Mouse (Mus musculus) forebrain, embryonic 13.5 days (tissue): ENCODE results near the gene Crip1. TPM values are rescaled to one million over a fixed set of nuclear protein-coding genes. Genes with fewer than 3 reads are reported as not detected.
A peak's percentile ranks its signal among the peaks of the same experiment; 100 is the strongest.

Experiments
- ATAC-seq: fragments of 200-750 bp; cut with Nextera tagmentation; 2 replicates; pipeline ENCODE4 v1.8.0; 2017
- H3K27ac ChIP-seq: fragments of 300-500 bp; sonication (generic); 2 replicates; pipeline ENCODE4 v1.5.1; 2015; ENCODE audit warnings: inconsistent platforms, mild to moderate bottlenecking, moderate library complexity
- H3K27me3 ChIP-seq: fragments of 300-500 bp; sonication (generic); 2 replicates; pipeline ENCODE4 v1.6.1; 2015; ENCODE audit warnings: mild to moderate bottlenecking, inconsistent platforms
- H3K36me3 ChIP-seq: fragments of 300-500 bp; sonication (generic); 2 replicates; pipeline ENCODE4 v1.6.1; 2015; ENCODE audit warnings: mild to moderate bottlenecking, inconsistent platforms; ENCODE audit not compliant: poor library complexity, severe bottlenecking
- H3K4me1 ChIP-seq: fragments of 300-500 bp; sonication (generic); 2 replicates; pipeline ENCODE4 v1.6.1; 2015; ENCODE audit warnings: inconsistent platforms
- H3K4me2 ChIP-seq: fragments of 300-500 bp; sonication (generic); 2 replicates; pipeline ENCODE4 v1.6.1; 2015; ENCODE audit warnings: inconsistent platforms, mild to moderate bottlenecking, moderate library complexity
- H3K4me3 ChIP-seq: fragments of 300-500 bp; sonication (generic); 2 replicates; pipeline ENCODE4 v1.5.1; 2015; ENCODE audit warnings: mild to moderate bottlenecking, inconsistent platforms
- H3K9ac ChIP-seq: fragments of 300-500 bp; sonication (generic); 2 replicates; pipeline ENCODE4 v1.6.1; 2015; ENCODE audit warnings: mild to moderate bottlenecking, inconsistent platforms
- H3K9me3 ChIP-seq: fragments of 300-500 bp; sonication (generic); replicated peaks from 2 replicates; pipeline ENCODE4 v1.6.1; 2016; ENCODE audit warnings: inconsistent platforms
- WGBS: fragments of 180-500 bp; shearing (Covaris S2); methylation state at CpG from one replicate; pipeline ENCODE4 v1.1.7; 2015; 5-methylcytosine and 5-hydroxymethylcytosine counted together
- polyA plus RNA-seq: library from polyadenylated mRNA; unstranded; fragments of >200 nt; fragmentation: Nextera tagmentation; extraction: Ambion mirVana; gene quantifications from 2 replicates; pipeline ENCODE4 v1.2.1, GENCODE M21; 2015

Crip1 gene
- polyA plus RNA-seq, 1 experiment from 2014 or later = 40.0 TPM

- no peak overlapping the region for H3K4me3 ChIP-seq
- H3K27me3 ChIP-seq = no peaks in the 10 kb centered on the region
- H3K9ac ChIP-seq = no peak overlapping the region
- H3K4me2 ChIP-seq = no peak overlapping the region
- 83% methylated on average over 4 of the region's 4 CpGs for WGBS
- no peak overlapping the region for H3K27ac ChIP-seq
- ATAC-seq = no peak
- H3K9me3 ChIP-seq = 0 out of 2 replicates have a peak, but pooled peaks cover 3% of the 10 kb centered on the region
- peaks cover 12% of the 10 kb centered on the region; the same call in 1 of the 2 replicates for H3K4me1 ChIP-seq
- peaks cover 35% of the 10 kb centered on the region for H3K36me3 ChIP-seq
These were observed 38.5 kb upstream of the Crip1 start for GRCm38 (mm10) chr12:113107431-113108124.

GRCm38 (mm10) chr12:113108528-113109283 lies 37.4 kb upstream of the Crip1 start:
- Histone ChIP-seq H3K36me3 (peaks cover 40% of the 10 kb centered on the region), H3K9me3 (0 out of 2 replicates have a peak, but pooled peaks cover 3% of the 10 kb centered on the region), H3K4me1 (peaks cover 7% of the 10 kb centered on the region; the same call in 1 of the 2 replicates), H3K27ac (no peak overlapping the region; the same call in 1 of the 2 replicates), H3K4me3 (no peak overlapping the region), H3K27me3 (no peaks in the 10 kb centered on the region), H3K9ac (no peak overlapping the region), H3K4me2 (no peak overlapping the region)
- 88% methylated on average over 17 of the region's 17 CpGs for WGBS
- ATAC-seq = no peak

GRCm38 (mm10) chr12:113109801-113110200 lies 36.3 kb upstream of the Crip1 start:
- no peak for ATAC-seq
- Histone ChIP-seq H3K4me2 (no peak overlapping the region), H3K9ac (no peak overlapping the region), H3K4me1 (0 out of 2 replicates have a peak, but pooled peaks cover 2% of the 10 kb centered on the region), H3K27ac (peak overlapping the region; percentile 19; the same call in 1 of the 2 replicates), H3K36me3 (peaks cover 47% of the 10 kb centered on the region), H3K27me3 (no peaks in the 10 kb centered on the region), H3K9me3 (0 out of 2 replicates have a peak, but pooled peaks cover 3% of the 10 kb centered on the region), H3K4me3 (no peak overlapping the region)
- 85% methylated on average over 10 of the region's 10 CpGs for WGBS

- Histone ChIP-seq H3K4me1 (0 out of 2 replicates have a peak, but pooled peaks cover 2% of the 10 kb centered on the region), H3K36me3 (peaks cover 71% of the 10 kb centered on the region), H3K9me3 (no peaks in the 10 kb centered on the region), H3K4me3 (no peak overlapping the region), H3K9ac (no peak overlapping the region), H3K4me2 (no peak overlapping the region), H3K27me3 (no peaks in the 10 kb centered on the region), H3K27ac (no peak overlapping the region)
- 93% methylated on average over 4 of the region's 4 CpGs for WGBS
- ATAC-seq = no peak
These were observed 32.0 kb upstream of the Crip1 start for GRCm38 (mm10) chr12:113114141-113114540.

GRCm38 (mm10) chr12:113114856-113115538 lies 31.1 kb upstream of the Crip1 start:
- Histone ChIP-seq H3K36me3 (peaks cover 76% of the 10 kb centered on the region), H3K9me3 (no peaks in the 10 kb centered on the region), H3K27ac (no peak overlapping the region), H3K4me2 (no peak overlapping the region), H3K4me1 (0 out of 2 replicates have a peak, but pooled peaks cover 2% of the 10 kb centered on the region), H3K27me3 (no peaks in the 10 kb centered on the region), H3K4me3 (no peak overlapping the region), H3K9ac (no peak overlapping the region)
- WGBS = 87% methylated on average over 16 of the region's 16 CpGs
- ATAC-seq = no peak

GRCm38 (mm10) chr12:113119516-113120410 lies 26.4 kb upstream of the Crip1 start:
- H3K27ac ChIP-seq = no peak overlapping the region
- H3K4me3 ChIP-seq = no peak overlapping the region
- WGBS = 86% methylated on average over 20 of the region's 20 CpGs
- H3K4me1 ChIP-seq = no peaks in the 10 kb centered on the region
- no peaks in the 10 kb centered on the region for H3K9me3 ChIP-seq
- H3K27me3 ChIP-seq = no peaks in the 10 kb centered on the region
- H3K36me3 ChIP-seq = peaks cover 95% of the 10 kb centered on the region
- no peak overlapping the region for H3K4me2 ChIP-seq
- ATAC-seq = peak; percentile 79
- H3K9ac ChIP-seq = no peak overlapping the region

GRCm38 (mm10) chr12:113124726-113125125 lies 21.4 kb upstream of the Crip1 start:
- no peak overlapping the region for H3K4me2 ChIP-seq
- no peak overlapping the region for H3K9ac ChIP-seq
- WGBS = 90% methylated on average over 6 of the region's 6 CpGs
- H3K36me3 ChIP-seq = peaks cover 100% of the 10 kb centered on the region
- H3K9me3 ChIP-seq = no peaks in the 10 kb centered on the region
- no peak overlapping the region for H3K4me3 ChIP-seq
- H3K27me3 ChIP-seq = no peaks in the 10 kb centered on the region
- no peaks in the 10 kb centered on the region for H3K4me1 ChIP-seq
- H3K27ac ChIP-seq = no peak overlapping the region
- no peak for ATAC-seq

GRCm38 (mm10) chr12:113130732-113131131 lies 15.4 kb upstream of the Crip1 start:
- ATAC-seq = no peak
- Histone ChIP-seq H3K4me3 (no peak overlapping the region), H3K4me1 (no peaks in the 10 kb centered on the region), H3K27me3 (no peaks in the 10 kb centered on the region), H3K4me2 (no peak overlapping the region), H3K9me3 (no peaks in the 10 kb centered on the region), H3K27ac (no peak overlapping the region), H3K9ac (no peak overlapping the region), H3K36me3 (peaks cover 100% of the 10 kb centered on the region)
- WGBS = 90% methylated on average over 8 of the region's 8 CpGs

GRCm38 (mm10) chr12:113131601-113132000 lies 14.5 kb upstream of the Crip1 start:
- peaks cover 100% of the 10 kb centered on the region for H3K36me3 ChIP-seq
- no peak for ATAC-seq
- WGBS = 98% methylated on average over 14 of the region's 14 CpGs

GRCm38 (mm10) chr12:113132567-113132966 lies 13.5 kb upstream of the Crip1 start:
- no peak overlapping the region for H3K27ac ChIP-seq
- H3K9ac ChIP-seq = no peak overlapping the region
- H3K4me3 ChIP-seq = no peak overlapping the region
- no peaks in the 10 kb centered on the region for H3K9me3 ChIP-seq
- H3K27me3 ChIP-seq = no peaks in the 10 kb centered on the region
- H3K36me3 ChIP-seq = peaks cover 100% of the 10 kb centered on the region
- H3K4me1 ChIP-seq = no peaks in the 10 kb centered on the region
- no peak overlapping the region for H3K4me2 ChIP-seq
- 79% methylated on average over 2 of the region's 2 CpGs for WGBS
- no peak for ATAC-seq

More at GRCm38 (mm10) chr12:113131601-113132000, 14.5 kb upstream of the Crip1 start:
- H3K9ac ChIP-seq = no peak overlapping the region
- no peaks in the 10 kb centered on the region for H3K9me3 ChIP-seq
- no peak overlapping the region for H3K4me3 ChIP-seq
- H3K4me1 ChIP-seq = no peaks in the 10 kb centered on the region
- no peaks in the 10 kb centered on the region for H3K27me3 ChIP-seq
- no peak overlapping the region for H3K27ac ChIP-seq
- no peak overlapping the region for H3K4me2 ChIP-seq

- no peak overlapping the region; the same call in 1 of the 2 replicates for H3K27ac ChIP-seq
- H3K9ac ChIP-seq = no peak overlapping the region
- H3K4me2 ChIP-seq = no peak overlapping the region
- peaks cover 100% of the 10 kb centered on the region for H3K36me3 ChIP-seq
- H3K9me3 ChIP-seq = no peaks in the 10 kb centered on the region
- WGBS = 94% methylated on average over 9 of the region's 9 CpGs
- ATAC-seq = no peak
- no peak overlapping the region for H3K4me3 ChIP-seq
- H3K27me3 ChIP-seq = no peaks in the 10 kb centered on the region
- peaks cover 1% of the 10 kb centered on the region for H3K4me1 ChIP-seq
These were observed 12.9 kb upstream of the Crip1 start for GRCm38 (mm10) chr12:113133260-113133659.
